Mouse (Mus musculus): ENCODE measurements at regions not wholly inside any gene's neighbourhood (a gene's known extent, or its start where the extent isn't known, plus 50 kb on each side); places are given as distances from the start of the nearest gene placed in this dataset.

- no peaks in the 10 kb centered on the region for H3K27me3 ChIP-seq (ENCODE audit: control insufficient read depth in 1 of 2, insufficient read depth in 2 of 2, low read length in 2 of 2)
- no peak overlapping the region for H3K4me3 ChIP-seq (ENCODE audit: control insufficient read depth in 1 of 2, insufficient read depth in 1 of 2, low read depth in 2 of 2, low read length in 2 of 2)
- no peaks in the 10 kb centered on the region for H3K9me3 ChIP-seq (replicated peaks; ENCODE audit: insufficient read depth, low read length)
- no peak overlapping the region for H3K9ac ChIP-seq (ENCODE audit: control insufficient read depth, low read depth, low read length, poor library complexity, severe bottlenecking)
- no peak overlapping the region for H3K27ac ChIP-seq (ENCODE audit: control insufficient read depth, low read depth, low read length)
- no peaks in the 10 kb centered on the region for H3K36me3 ChIP-seq (ENCODE audit: control insufficient read depth in 1 of 2, insufficient read depth in 2 of 2, low read length in 2 of 2)
- no peaks in the 10 kb centered on the region for H3K79me2 ChIP-seq (ENCODE audit: control insufficient read depth, insufficient read depth, low read length, poor library complexity)
- no peaks in the 10 kb centered on the region for H3K4me1 ChIP-seq (ENCODE audit: control insufficient read depth in 1 of 2, insufficient read depth in 2 of 2, low read length in 2 of 2)
- TF ChIP-seq CHD1 (IDR thresholded peaks at IDR 0.05; ENCODE audit: low read depth, low read length), result no peak
- TF ChIP-seq CTCF (IDR thresholded peaks at IDR 0.05 in 2 of 3, conservative IDR thresholded peaks at IDR 0.05 in 1 of 3; ENCODE audit: control insufficient read depth in 1 of 3, insufficient read depth in 1 of 3, low read depth in 2 of 3, low read length in 3 of 3, poor library complexity in 1 of 3, severe bottlenecking in 1 of 3), result no peak
- no peak for TF ChIP-seq USF1 (IDR thresholded peaks at IDR 0.05; ENCODE audit: low read depth, low read length)
- no peak for TF ChIP-seq NELFE (IDR thresholded peaks at IDR 0.05; ENCODE audit: low read depth, low read length)
- TF ChIP-seq ELF1 (IDR thresholded peaks at IDR 0.05; ENCODE audit: low read depth, low read length), result no peak
- no peak for TF ChIP-seq EP300 (IDR thresholded peaks at IDR 0.05; ENCODE audit: low read depth in 1 of 2, low read length in 2 of 2)
- no peak for TF ChIP-seq RAD21 (IDR thresholded peaks at IDR 0.05; ENCODE audit: low read depth, low read length)
- TF ChIP-seq CHD2 (IDR thresholded peaks at IDR 0.05; ENCODE audit: low read length), result no peak
- TF ChIP-seq HCFC1 (IDR thresholded peaks at IDR 0.05; ENCODE audit: low read depth, low read length), result no peak
- TF ChIP-seq TBP (IDR thresholded peaks at IDR 0.05; ENCODE audit: low read depth, low read length), result no peak
- no peak for TF ChIP-seq E2F4 (IDR thresholded peaks at IDR 0.05; ENCODE audit: borderline replicate concordance, low read depth, low read length)
- TF ChIP-seq ZC3H11A (IDR thresholded peaks at IDR 0.05; ENCODE audit: low read depth, low read length), result no peak
- no peak for TF ChIP-seq ETS1 (IDR thresholded peaks at IDR 0.05; ENCODE audit: low read depth, low read length)
- no peak for TF ChIP-seq MAZ (IDR thresholded peaks at IDR 0.05; ENCODE audit: low read depth, low read length)
- TF ChIP-seq MEF2A (IDR thresholded peaks at IDR 0.05; ENCODE audit: extremely low read depth, insufficient replicate concordance, low read depth, low read length, poor library complexity, severe bottlenecking), result no peak
- TF ChIP-seq POLR2AphosphoS2 (IDR thresholded peaks at IDR 0.05; ENCODE audit: low read length), result no peak
- TF ChIP-seq SIN3A (IDR thresholded peaks at IDR 0.05; ENCODE audit: low read length), result no peak
- TF ChIP-seq JUND (IDR thresholded peaks at IDR 0.05; ENCODE audit: low read depth, low read length), result no peak
- no peak for DNase-seq (ENCODE audit: low read depth, low spot score)
These were observed 146.9 kb downstream of the Gpat3 start for GRCm38 (mm10) chr5:100992365-100992764.

- no peaks in the 10 kb centered on the region for H3K4me1 ChIP-seq (ENCODE audit: control insufficient read depth in 1 of 2, insufficient read depth in 2 of 2, low read length in 2 of 2)
- TF ChIP-seq TCF12 (IDR thresholded peaks at IDR 0.05; ENCODE audit: low read depth, low read length) (no peak), SMC3 (IDR thresholded peaks at IDR 0.05; ENCODE audit: low read depth, low read length) (peak; percentile 22; the same call in 1 of the 2 replicates), ZC3H11A (IDR thresholded peaks at IDR 0.05; ENCODE audit: low read depth, low read length) (no peak), GABPA (IDR thresholded peaks at IDR 0.05; ENCODE audit: low read depth, low read length) (no peak), TBP (IDR thresholded peaks at IDR 0.05; ENCODE audit: low read depth, low read length) (no peak), CTCF (IDR thresholded peaks at IDR 0.05 in 2 of 3, conservative IDR thresholded peaks at IDR 0.05 in 1 of 3; ENCODE audit: control insufficient read depth in 1 of 3, insufficient read depth in 1 of 3, low read depth in 2 of 3, low read length in 3 of 3, poor library complexity in 1 of 3, severe bottlenecking in 1 of 3) (peak; percentile 24 to 53 (median 46); a peak in 5 of 6 replicates), EP300 (IDR thresholded peaks at IDR 0.05; ENCODE audit: low read depth in 1 of 2, low read length in 2 of 2) (no peak)
- no peak overlapping the region for H3K27ac ChIP-seq (ENCODE audit: control insufficient read depth, low read depth, low read length)
- H3K36me3 ChIP-seq (ENCODE audit: control insufficient read depth in 1 of 2, insufficient read depth in 2 of 2, low read length in 2 of 2), result no peaks in the 10 kb centered on the region
- peak; percentile 24 for DNase-seq (ENCODE audit: low read depth, low spot score)
- H3K9ac ChIP-seq (ENCODE audit: control insufficient read depth, low read depth, low read length, poor library complexity, severe bottlenecking), result no peak overlapping the region
- no peaks in the 10 kb centered on the region for H3K27me3 ChIP-seq (ENCODE audit: control insufficient read depth in 1 of 2, insufficient read depth in 2 of 2, low read length in 2 of 2)
- no peak overlapping the region for H3K4me3 ChIP-seq (ENCODE audit: control insufficient read depth in 1 of 2, insufficient read depth in 1 of 2, low read depth in 2 of 2, low read length in 2 of 2)
- no peaks in the 10 kb centered on the region for H3K79me2 ChIP-seq (ENCODE audit: control insufficient read depth, insufficient read depth, low read length, poor library complexity)
- H3K9me3 ChIP-seq (replicated peaks; ENCODE audit: insufficient read depth, low read length), result no peaks in the 10 kb centered on the region
These were observed 146.1 kb downstream of the Gpat3 start for GRCm38 (mm10) chr5:100991626-100992025.
